Mouse (Mus musculus): ENCODE measurements around the gene Trpm6.

Trpm6 gene

GRCm38 (mm10) chr19:18772888-18773488 is 23.2 kb downstream of the Trpm6 start:
- peak; percentile 17 for DNase-seq

- peak; percentile 25 for DNase-seq
Measured at GRCm38 (mm10) chr19:18774085-18774484, 24.3 kb downstream of the Trpm6 start.

GRCm38 (mm10) chr19:18799646-18800045 is 49.9 kb downstream of the Trpm6 start:
- no peak for DNase-seq

- no peak for DNase-seq
Measured at GRCm38 (mm10) chr19:18811264-18811663, 61.5 kb downstream of the Trpm6 start.

- peak; percentile 60 for DNase-seq
Measured at GRCm38 (mm10) chr19:18815170-18815569, 65.4 kb downstream of the Trpm6 start.

- DNase-seq = no peak
Measured at GRCm38 (mm10) chr19:18817425-18817824, 67.6 kb downstream of the Trpm6 start.

- no peak for DNase-seq
Measured at GRCm38 (mm10) chr19:18828601-18829000, 78.8 kb downstream of the Trpm6 start.

- DNase-seq = no peak
Measured at GRCm38 (mm10) chr19:18831196-18831595, 81.4 kb downstream of the Trpm6 start.

- DNase-seq = peak; percentile 25
Measured at GRCm38 (mm10) chr19:18834971-18835370, 85.2 kb downstream of the Trpm6 start.

- no peak for DNase-seq
Measured at GRCm38 (mm10) chr19:18841789-18842562, 92.2 kb downstream of the Trpm6 start.

GRCm38 (mm10) chr19:18842626-18843025 is 92.8 kb downstream of the Trpm6 start:
- no peak for DNase-seq

GRCm38 (mm10) chr19:18846336-18846735 is 96.6 kb downstream of the Trpm6 start:
- DNase-seq = no peak

- DNase-seq = no peak
Measured at GRCm38 (mm10) chr19:18868311-18868710, 118.5 kb downstream of the Trpm6 start.

GRCm38 (mm10) chr19:18872792-18873569 is 123.2 kb downstream of the Trpm6 start:
- DNase-seq = no peak

GRCm38 (mm10) chr19:18873709-18874644 is 124.2 kb downstream of the Trpm6 start:
- no peak for DNase-seq

- DNase-seq = no peak
Measured at GRCm38 (mm10) chr19:18879264-18879663, 129.5 kb downstream of the Trpm6 start.

GRCm38 (mm10) chr19:18881162-18881561 is 131.4 kb downstream of the Trpm6 start:
- DNase-seq = no peak

- DNase-seq = no peak
Measured at GRCm38 (mm10) chr19:18887646-18888407, 138.0 kb downstream of the Trpm6 start.

- no peak for DNase-seq
Measured at GRCm38 (mm10) chr19:18888491-18889116, 138.8 kb downstream of the Trpm6 start.

- no peak for DNase-seq
Measured at GRCm38 (mm10) chr19:18889117-18889627, 139.4 kb downstream of the Trpm6 start.

GRCm38 (mm10) chr19:18889632-18890031 is 139.8 kb downstream of the Trpm6 start:
- DNase-seq = no peak
